Mouse (Mus musculus): ENCODE data around the gene Mfsd4b5.

DNA sequence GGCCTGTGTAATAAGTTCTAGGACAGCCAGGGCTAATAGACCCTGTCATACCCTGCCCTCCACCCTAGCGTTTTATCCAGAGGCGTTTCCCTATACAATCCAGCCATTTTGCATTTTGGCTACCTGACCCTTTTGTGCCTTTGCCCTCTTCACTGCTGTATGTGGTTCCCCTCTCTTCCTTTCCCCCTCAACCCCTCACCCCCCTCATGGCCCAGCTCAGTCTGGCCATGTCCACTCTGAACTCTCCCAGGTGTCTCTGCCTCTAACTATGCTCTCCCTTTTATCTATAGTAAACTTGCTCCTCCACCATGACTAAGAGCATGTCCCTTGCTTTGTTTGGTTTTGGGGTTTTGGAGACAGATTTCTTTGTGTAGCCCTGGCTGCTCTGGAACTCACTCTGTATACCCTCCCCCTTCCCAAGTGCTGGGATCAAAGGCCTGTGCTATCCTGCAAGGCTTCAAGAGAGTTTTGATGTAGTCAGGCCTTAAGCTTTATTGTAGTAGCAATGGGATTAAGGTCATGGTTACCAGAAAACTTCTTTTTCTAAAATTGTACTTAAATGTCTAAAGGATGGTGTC, 37.0 kb downstream of the Mfsd4b5 start:
- TF ChIP-seq EP300 (IDR thresholded peaks at IDR 0.05; ENCODE audit: insufficient read depth, low read depth, low read length) (no peak), CTCF (IDR thresholded peaks at IDR 0.05) (no peak), POLR2A (IDR thresholded peaks at IDR 0.05; ENCODE audit: insufficient read depth, low read depth, low read length) (no peak)

Data from heart, adult 2 months (tissue).